Mouse (Mus musculus) midbrain, embryonic 10.5 days (tissue): ENCODE data around the gene Fry. TPM values are rescaled to one million over a fixed set of nuclear protein-coding genes. Genes with fewer than 3 reads are reported as not detected.

ENCODE experiments used
- DNase-seq: peaks from one replicate; pipeline ENCODE4 v3.0.0-alpha.2; 2017; ENCODE audit warnings: low spot score
- H3K27ac ChIP-seq: fragments of 300-500 bp; sonication (generic); replicated peaks from 2 replicates; pipeline ENCODE4 v1.5.1; 2016; ENCODE audit warnings: mild to moderate bottlenecking
- H3K27me3 ChIP-seq: fragments of 300-500 bp; sonication (generic); 2 replicates; pipeline ENCODE4 v1.6.1; 2016; ENCODE audit warnings: low read depth, mild to moderate bottlenecking; ENCODE audit not compliant: poor library complexity, severe bottlenecking
- H3K36me3 ChIP-seq: fragments of 300-500 bp; sonication (generic); 2 replicates; pipeline ENCODE4 v1.6.1; 2016; ENCODE audit warnings: mild to moderate bottlenecking, moderate library complexity
- H3K4me1 ChIP-seq: fragments of 300-500 bp; sonication (generic); 2 replicates; pipeline ENCODE4 v1.6.1; 2016
- H3K4me3 ChIP-seq: fragments of 300-500 bp; sonication (generic); 2 replicates; pipeline ENCODE4 v1.5.1; 2016; ENCODE audit warnings: mild to moderate bottlenecking, moderate library complexity
- H3K9me3 ChIP-seq: fragments of 300-500 bp; sonication (generic); replicated peaks from 2 replicates; pipeline ENCODE4 v1.6.1; 2016; ENCODE audit warnings: mild to moderate bottlenecking
- WGBS: fragments of 180-500 bp; shearing (Covaris S2); methylation state at CpG from one replicate; pipeline ENCODE4 v1.1.7; 2016; 5-methylcytosine and 5-hydroxymethylcytosine counted together
- polyA plus RNA-seq: library from polyadenylated mRNA; unstranded; fragments of >200 nt; fragmentation: Nextera tagmentation; extraction: Ambion mirVana; gene quantifications from 2 replicates; pipeline ENCODE4 v1.2.1, GENCODE M21; 2016

Gene Fry
- polyA plus RNA-seq, 1 experiment from 2014 or later = 3.4 TPM

- Histone ChIP-seq H3K27ac (no peak overlapping the region), H3K27me3 (no peaks in the 10 kb centered on the region), H3K9me3 (no peaks in the 10 kb centered on the region), H3K36me3 (no peaks in the 10 kb centered on the region), H3K4me1 (no peaks in the 10 kb centered on the region), H3K4me3 (no peak overlapping the region)
- WGBS = 93% methylated on average over 6 of the region's 6 CpGs
- DNase-seq = no peak
Measured at GRCm38 (mm10) chr5:150214081-150214480, 95.6 kb downstream of the Fry start.

DNA sequence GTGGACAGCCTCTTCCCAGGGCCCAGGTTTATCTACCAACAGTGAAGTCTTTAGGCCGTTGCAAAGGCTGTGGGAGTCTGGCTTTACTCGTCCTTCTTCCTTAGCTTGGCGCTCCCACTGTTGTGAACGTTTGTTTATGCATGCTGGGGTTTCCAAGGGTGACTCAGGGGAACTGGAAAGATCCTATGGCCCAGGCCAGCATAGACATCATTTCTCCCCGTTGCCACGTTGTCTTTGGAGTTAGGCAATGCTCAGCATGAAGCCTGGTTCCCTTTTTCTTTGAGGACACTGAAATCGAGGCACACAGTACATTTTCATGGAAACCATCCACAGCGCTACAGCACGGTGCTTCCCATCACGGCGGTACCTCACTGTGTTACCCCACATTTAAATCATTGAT lies 97.6 kb downstream of the Fry start:
- H3K9me3 ChIP-seq = no peaks in the 10 kb centered on the region
- no peak overlapping the region for H3K27ac ChIP-seq
- H3K4me3 ChIP-seq = no peak overlapping the region
- DNase-seq = no peak
- no peaks in the 10 kb centered on the region for H3K27me3 ChIP-seq
- no peaks in the 10 kb centered on the region for H3K4me1 ChIP-seq
- H3K36me3 ChIP-seq = no peaks in the 10 kb centered on the region
- 70% methylated on average over 11 of the region's 11 CpGs for WGBS

GRCm38 (mm10) chr5:150219457-150219856 lies 101.0 kb downstream of the Fry start:
- no peak for DNase-seq
- no peak overlapping the region for H3K27ac ChIP-seq
- H3K9me3 ChIP-seq = no peaks in the 10 kb centered on the region
- no peak overlapping the region for H3K4me3 ChIP-seq
- no peaks in the 10 kb centered on the region for H3K4me1 ChIP-seq
- 89% methylated on average over 8 of the region's 8 CpGs for WGBS
- H3K36me3 ChIP-seq = no peaks in the 10 kb centered on the region
- no peaks in the 10 kb centered on the region for H3K27me3 ChIP-seq

DNA sequence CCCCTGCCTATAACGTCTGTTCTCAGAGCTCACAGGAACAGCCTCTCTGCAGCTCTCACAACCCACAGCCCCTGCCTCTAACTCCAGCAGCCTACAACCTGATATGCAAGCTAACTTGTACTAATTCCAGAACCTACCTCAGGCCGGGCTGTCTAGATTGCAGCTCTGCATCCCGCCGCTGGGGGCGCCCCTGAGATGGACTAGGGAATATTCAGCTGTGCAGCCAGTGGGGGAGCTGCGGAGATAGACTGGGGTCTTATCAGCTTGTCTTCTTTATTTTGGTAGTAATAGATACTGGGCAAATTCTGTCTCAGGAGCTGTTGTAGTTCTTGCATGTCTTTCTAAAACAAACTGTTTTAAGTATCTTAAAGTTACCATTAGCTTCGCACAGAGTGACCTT lies 101.9 kb downstream of the Fry start:
- H3K27me3 ChIP-seq = no peaks in the 10 kb centered on the region
- H3K36me3 ChIP-seq = no peaks in the 10 kb centered on the region
- no peak overlapping the region for H3K27ac ChIP-seq
- H3K4me3 ChIP-seq = no peak overlapping the region
- H3K4me1 ChIP-seq = no peaks in the 10 kb centered on the region
- peak; percentile 41 for DNase-seq
- 42% methylated on average over 7 of the region's 7 CpGs for WGBS
- no peaks in the 10 kb centered on the region for H3K9me3 ChIP-seq

GRCm38 (mm10) chr5:150221806-150222205 lies 103.4 kb downstream of the Fry start:
- H3K36me3 ChIP-seq = no peaks in the 10 kb centered on the region
- H3K27ac ChIP-seq = no peak overlapping the region
- no peak overlapping the region for H3K4me3 ChIP-seq
- 86% methylated on average over 6 of the region's 6 CpGs for WGBS
- H3K27me3 ChIP-seq = no peaks in the 10 kb centered on the region
- no peaks in the 10 kb centered on the region for H3K9me3 ChIP-seq
- H3K4me1 ChIP-seq = no peaks in the 10 kb centered on the region
- DNase-seq = no peak

DNA sequence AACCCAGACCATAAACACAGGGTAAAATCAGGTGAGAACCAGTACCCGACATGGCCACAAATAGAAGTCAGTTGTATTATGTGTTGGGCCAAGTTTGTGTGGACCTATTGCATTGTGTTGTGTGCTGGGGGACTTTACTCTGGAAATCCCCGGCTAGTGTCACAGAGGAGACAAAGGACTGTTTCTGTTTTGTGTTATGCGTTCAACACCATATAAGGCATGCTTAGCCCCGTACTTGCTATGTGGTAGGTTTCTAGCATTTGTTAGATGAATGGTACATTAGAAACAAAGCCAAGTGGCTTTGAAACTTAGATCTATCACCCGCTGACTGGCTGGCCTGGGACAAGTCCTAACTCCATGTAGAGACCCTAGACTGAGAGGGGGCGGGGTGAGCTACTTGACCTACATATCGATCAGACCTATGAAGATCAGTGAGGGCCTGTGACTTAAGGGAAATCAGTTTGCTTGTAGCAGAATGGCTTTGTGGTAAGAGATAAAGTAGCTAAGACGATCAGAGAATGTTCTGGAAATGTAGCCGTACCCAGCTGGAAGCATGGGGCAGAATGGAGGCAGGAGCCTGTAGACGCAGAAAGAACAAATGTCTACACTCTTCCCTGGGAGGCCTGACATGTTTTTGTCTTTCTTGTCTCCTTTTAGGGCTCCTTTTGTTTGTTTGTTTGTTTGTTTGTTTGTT lies 105.2 kb downstream of the Fry start:
- H3K9me3 ChIP-seq = no peaks in the 10 kb centered on the region
- H3K36me3 ChIP-seq = no peaks in the 10 kb centered on the region
- H3K27ac ChIP-seq = no peak overlapping the region
- DNase-seq = no peak
- 93% methylated on average over 10 of the region's 10 CpGs for WGBS
- H3K4me1 ChIP-seq = no peaks in the 10 kb centered on the region
- H3K4me3 ChIP-seq = no peak overlapping the region
- H3K27me3 ChIP-seq = no peaks in the 10 kb centered on the region

- H3K4me3 ChIP-seq = no peak overlapping the region
- H3K27ac ChIP-seq = no peak overlapping the region
- no peaks in the 10 kb centered on the region for H3K27me3 ChIP-seq
- DNase-seq = no peak
- peaks cover 6% of the 10 kb centered on the region for H3K4me1 ChIP-seq
- H3K36me3 ChIP-seq = no peaks in the 10 kb centered on the region
- WGBS = 87% methylated on average over 5 of the region's 5 CpGs
- peaks cover 4% of the 10 kb centered on the region for H3K9me3 ChIP-seq
Measured at GRCm38 (mm10) chr5:150229086-150229485, 110.6 kb downstream of the Fry start.

GRCm38 (mm10) chr5:150229776-150230175 lies 111.3 kb downstream of the Fry start:
- Histone ChIP-seq H3K27ac (no peak overlapping the region), H3K4me3 (no peak overlapping the region), H3K4me1 (peaks cover 6% of the 10 kb centered on the region), H3K9me3 (peaks cover 4% of the 10 kb centered on the region), H3K27me3 (no peaks in the 10 kb centered on the region), H3K36me3 (no peaks in the 10 kb centered on the region)
- DNase-seq = no peak
- WGBS = 88% methylated on average over 4 of the region's 4 CpGs

DNA sequence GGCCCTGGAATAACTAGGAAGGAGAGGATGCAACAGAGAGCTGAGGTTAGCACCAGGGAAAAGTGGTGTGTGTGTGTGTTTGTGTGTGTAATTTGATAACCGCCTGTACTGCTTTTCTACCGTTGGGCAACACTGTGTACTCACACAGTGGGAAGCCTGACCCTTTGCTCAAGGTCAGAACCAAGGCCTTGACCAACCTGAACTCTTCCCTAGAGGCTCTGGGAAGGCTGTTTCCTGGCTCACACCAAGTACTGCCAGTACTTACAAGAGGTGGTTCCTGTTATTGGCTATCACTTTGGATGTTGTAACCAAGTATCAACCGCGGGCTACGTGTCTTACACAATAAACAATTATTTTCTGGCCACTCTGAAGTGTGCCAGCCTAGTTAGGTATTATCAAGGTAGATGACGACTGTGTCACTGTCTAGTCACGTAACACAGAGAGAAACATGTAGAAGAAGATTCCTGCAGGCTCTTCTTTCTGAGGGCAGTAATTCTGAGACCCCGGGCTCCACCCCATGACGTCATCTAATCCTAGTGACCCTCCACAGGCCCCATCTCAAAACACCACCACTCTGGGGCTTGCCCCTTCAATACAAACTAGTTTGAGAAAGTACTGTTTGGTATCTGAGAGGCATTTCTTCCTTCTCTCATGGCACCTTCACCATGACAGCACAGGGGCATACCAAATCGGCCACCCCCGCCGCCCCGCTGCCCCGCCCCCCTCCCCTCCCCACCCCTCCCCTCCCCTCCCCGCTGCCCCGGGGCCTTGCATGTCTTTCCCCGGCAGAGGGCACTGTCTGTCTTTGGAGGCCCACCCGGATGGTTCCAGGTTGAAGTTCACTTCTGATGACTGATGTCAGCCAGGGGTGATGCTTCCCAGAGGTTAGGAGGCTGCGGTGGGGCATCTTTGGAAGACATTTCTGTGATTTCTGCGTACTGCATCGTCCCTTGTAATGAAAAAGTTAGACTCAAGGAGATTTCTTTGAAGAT lies 114.0 kb downstream of the Fry start:
- WGBS = 48% methylated on average over 17 of the region's 21 CpGs

DNA sequence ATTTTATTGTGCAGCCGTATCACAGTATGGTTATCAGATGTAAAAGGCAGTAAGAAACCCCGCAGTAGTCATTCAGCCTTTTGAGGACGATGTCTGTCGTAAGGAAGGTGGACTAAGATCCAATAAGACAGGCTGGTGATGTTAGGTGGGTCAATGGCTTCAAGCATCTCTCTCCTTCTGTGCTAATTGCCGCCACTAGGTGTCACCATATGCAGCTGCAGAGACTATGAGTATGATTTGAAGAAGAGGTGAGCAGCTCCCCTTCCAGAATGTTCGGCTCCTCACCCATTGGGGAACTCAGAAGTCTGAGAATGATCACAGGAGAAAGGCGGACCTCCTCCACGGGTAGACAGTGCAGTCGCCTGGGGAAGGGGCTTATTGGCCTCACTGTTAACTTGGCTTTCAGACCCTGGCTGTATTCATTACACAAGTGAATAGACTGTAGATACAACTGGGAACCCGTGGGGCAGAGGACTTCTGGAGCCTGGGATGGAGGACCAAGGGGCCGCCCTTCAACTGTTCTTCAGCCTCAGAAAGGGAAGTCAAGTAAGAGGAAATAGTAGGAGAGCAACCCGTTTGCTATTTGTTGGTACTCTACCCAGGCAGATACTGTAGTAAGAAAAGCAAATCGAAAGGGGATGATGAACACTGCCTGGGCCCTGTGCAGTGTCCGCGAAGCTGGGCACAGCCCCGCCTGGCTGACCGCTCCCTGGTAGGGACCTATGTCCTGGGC lies 114.9 kb downstream of the Fry start:
- Histone ChIP-seq H3K27ac (no peak overlapping the region), H3K9me3 (peaks cover 7% of the 10 kb centered on the region), H3K27me3 (no peaks in the 10 kb centered on the region), H3K36me3 (no peaks in the 10 kb centered on the region), H3K4me3 (no peak overlapping the region), H3K4me1 (peaks cover 6% of the 10 kb centered on the region)
- WGBS = 61% methylated on average over 17 of the region's 17 CpGs
- DNase-seq = peak; percentile 39

More for the DNA sequence above, 114.0 kb downstream of the Fry start:
- Histone ChIP-seq H3K9me3 (peaks cover 7% of the 10 kb centered on the region), H3K27me3 (no peaks in the 10 kb centered on the region), H3K27ac (no peak overlapping the region), H3K4me3 (peak overlapping the region; percentile 51), H3K36me3 (no peaks in the 10 kb centered on the region), H3K4me1 (peaks cover 6% of the 10 kb centered on the region)
- DNase-seq = peak; percentile 62

GRCm38 (mm10) chr5:150235931-150236330 lies 117.5 kb downstream of the Fry start:
- Histone ChIP-seq H3K27ac (no peak overlapping the region), H3K4me3 (no peak overlapping the region), H3K9me3 (peaks cover 3% of the 10 kb centered on the region; the same call in 1 of the 2 replicates), H3K4me1 (peaks cover 6% of the 10 kb centered on the region), H3K27me3 (no peaks in the 10 kb centered on the region), H3K36me3 (no peaks in the 10 kb centered on the region)
- no peak for DNase-seq
- WGBS = 90% methylated on average over 5 of the region's 5 CpGs

- no peak for DNase-seq
- H3K9me3 ChIP-seq = peaks cover 3% of the 10 kb centered on the region; the same call in 1 of the 2 replicates
- no peak overlapping the region for H3K27ac ChIP-seq
- no peak overlapping the region for H3K4me3 ChIP-seq
- peaks cover 6% of the 10 kb centered on the region for H3K4me1 ChIP-seq
- no peaks in the 10 kb centered on the region for H3K36me3 ChIP-seq
- no peaks in the 10 kb centered on the region for H3K27me3 ChIP-seq
Measured at GRCm38 (mm10) chr5:150236597-150236996, 118.2 kb downstream of the Fry start.
